Mouse (Mus musculus): ENCODE measurements around the gene Izumo4. TPM values are rescaled to one million over a fixed set of nuclear protein-coding genes. Genes with fewer than 3 reads are reported as not detected.
A peak's percentile ranks its signal among the peaks of the same experiment; 100 is the strongest.

Izumo4 gene
- polyA plus RNA-seq, 1 experiment from 2014 or later, result 28.8 TPM

GRCm38 (mm10) chr10:80744262-80744661, 42.3 kb downstream of the Izumo4 start:
- no peak for TF ChIP-seq CTCF (IDR thresholded peaks at IDR 0.05)
- TF ChIP-seq EP300 (IDR thresholded peaks at IDR 0.05), result no peak
- H3K9ac ChIP-seq (replicated peaks; ENCODE audit: low read depth), result no peak overlapping the region
- H3K4me1 ChIP-seq (ENCODE audit: insufficient read depth, low read depth, low read length), result peaks cover 18% of the 10 kb centered on the region; the same call in 1 of the 2 replicates
- no peaks in the 10 kb centered on the region for H3K36me3 ChIP-seq (ENCODE audit: insufficient read depth, low read length)
- no peak overlapping the region for H3K4me2 ChIP-seq (replicated peaks; ENCODE audit: low read depth, low read length)
- no peak overlapping the region for H3K4me3 ChIP-seq (ENCODE audit: low read depth, low read length)
- no peaks in the 10 kb centered on the region for H3K9me3 ChIP-seq (ENCODE audit: low read length)
- DNase-seq (ENCODE audit: low spot score) (peak; percentile 90), ATAC-seq (peak; percentile 36)
- H3K27ac ChIP-seq (ENCODE audit: low read length), result no peak overlapping the region
- no peaks in the 10 kb centered on the region for H3K27me3 ChIP-seq (replicated peaks; ENCODE audit: insufficient read depth, low read length)
- 30% methylated on average over 5 of the region's 5 CpGs for WGBS

- ATAC-seq, result no peak
These were observed 45.4 kb downstream of the Izumo4 start for GRCm38 (mm10) chr10:80747410-80747809.

DNA sequence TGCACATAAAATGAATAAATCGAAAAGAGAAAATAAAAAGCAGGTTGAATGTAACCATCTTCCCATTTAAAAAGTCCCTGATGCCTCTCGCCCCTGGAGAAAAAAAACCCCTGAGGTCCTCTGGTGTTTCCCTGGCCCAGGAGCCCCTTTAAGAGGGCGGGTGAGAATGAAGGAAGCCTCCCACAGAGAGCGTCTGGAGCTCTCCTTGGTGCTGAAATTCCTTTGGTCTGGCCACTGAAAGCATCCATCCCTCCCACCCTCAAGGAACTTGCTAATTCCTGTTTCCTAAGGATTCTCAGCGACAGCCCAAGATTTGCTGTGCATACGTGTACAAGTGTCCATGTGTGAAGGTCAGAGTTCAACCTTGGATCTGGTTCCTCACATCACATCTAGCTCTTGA, 46.6 kb downstream of the Izumo4 start:
- TF ChIP-seq EP300 (IDR thresholded peaks at IDR 0.05) (no peak), CTCF (IDR thresholded peaks at IDR 0.05) (no peak)
- DNase-seq (ENCODE audit: low spot score) (peak; percentile 88), ATAC-seq (no peak)

More at GRCm38 (mm10) chr10:80747410-80747809, 45.4 kb downstream of the Izumo4 start:
- H3K4me2 ChIP-seq (replicated peaks; ENCODE audit: low read depth, low read length), result no peak overlapping the region
- TF ChIP-seq CTCF (IDR thresholded peaks at IDR 0.05) (peak; percentile 97), EP300 (IDR thresholded peaks at IDR 0.05) (no peak)
- H3K9me3 ChIP-seq (ENCODE audit: low read length), result no peaks in the 10 kb centered on the region
- H3K27me3 ChIP-seq (replicated peaks; ENCODE audit: insufficient read depth, low read length), result no peaks in the 10 kb centered on the region
- H3K9ac ChIP-seq (replicated peaks; ENCODE audit: low read depth), result no peak overlapping the region
- H3K4me3 ChIP-seq (ENCODE audit: low read depth, low read length), result no peak overlapping the region
- H3K27ac ChIP-seq (ENCODE audit: low read length), result no peak overlapping the region
- WGBS, result 9% methylated on average over 3 of the region's 3 CpGs
- H3K4me1 ChIP-seq (ENCODE audit: insufficient read depth, low read depth, low read length), result peaks cover 11% of the 10 kb centered on the region; the same call in 1 of the 2 replicates
- no peaks in the 10 kb centered on the region for H3K36me3 ChIP-seq (ENCODE audit: insufficient read depth, low read length)
- DNase-seq (ENCODE audit: low spot score), result peak; percentile 91

GRCm38 (mm10) chr10:80751188-80751832, 49.3 kb downstream of the Izumo4 start:
- H3K4me3 ChIP-seq (ENCODE audit: low read depth, low read length), result peak overlapping the region; percentile 14
- no peaks in the 10 kb centered on the region for H3K36me3 ChIP-seq (ENCODE audit: insufficient read depth, low read length)
- peak overlapping the region; percentile 88 for H3K27ac ChIP-seq (ENCODE audit: low read length)
- DNase-seq (ENCODE audit: low spot score) (peak; percentile 98), ATAC-seq (peak; percentile 81)
- no peaks in the 10 kb centered on the region for H3K9me3 ChIP-seq (ENCODE audit: low read length)
- 2% methylated on average over 16 of the region's 16 CpGs for WGBS
- H3K9ac ChIP-seq (replicated peaks; ENCODE audit: low read depth), result no peak overlapping the region; the same call in 1 of the 2 replicates
- no peaks in the 10 kb centered on the region for H3K27me3 ChIP-seq (replicated peaks; ENCODE audit: insufficient read depth, low read length)
- H3K4me1 ChIP-seq (ENCODE audit: insufficient read depth, low read depth, low read length), result peaks cover 16% of the 10 kb centered on the region
- H3K4me2 ChIP-seq (replicated peaks; ENCODE audit: low read depth, low read length), result peak overlapping the region; percentile 53
- TF ChIP-seq EP300 (IDR thresholded peaks at IDR 0.05) (peak; percentile 96), CTCF (IDR thresholded peaks at IDR 0.05) (peak; percentile 67)

More for the DNA sequence above, 46.6 kb downstream of the Izumo4 start:
- Histone ChIP-seq H3K9me3 (ENCODE audit: low read length) (no peaks in the 10 kb centered on the region), H3K4me3 (ENCODE audit: low read depth, low read length) (no peak overlapping the region), H3K27ac (ENCODE audit: low read length) (no peak overlapping the region), H3K9ac (replicated peaks; ENCODE audit: low read depth) (no peak overlapping the region), H3K4me1 (ENCODE audit: insufficient read depth, low read depth, low read length) (peaks cover 10% of the 10 kb centered on the region; the same call in 1 of the 2 replicates), H3K4me2 (replicated peaks; ENCODE audit: low read depth, low read length) (no peak overlapping the region), H3K36me3 (ENCODE audit: insufficient read depth, low read length) (no peaks in the 10 kb centered on the region), H3K27me3 (replicated peaks; ENCODE audit: insufficient read depth, low read length) (no peaks in the 10 kb centered on the region)
- 7% methylated on average over 6 of the region's 6 CpGs for WGBS

GRCm38 (mm10) chr10:80752079-80752625, 50.2 kb downstream of the Izumo4 start:
- Histone ChIP-seq H3K4me1 (ENCODE audit: insufficient read depth, low read depth, low read length) (peaks cover 24% of the 10 kb centered on the region), H3K9ac (replicated peaks; ENCODE audit: low read depth) (no peak overlapping the region; the same call in 1 of the 2 replicates), H3K4me2 (replicated peaks; ENCODE audit: low read depth, low read length) (peak overlapping the region; percentile 53), H3K27ac (ENCODE audit: low read length) (peak overlapping the region; percentile 88), H3K9me3 (ENCODE audit: low read length) (no peaks in the 10 kb centered on the region), H3K36me3 (ENCODE audit: insufficient read depth, low read length) (no peaks in the 10 kb centered on the region), H3K27me3 (replicated peaks; ENCODE audit: insufficient read depth, low read length) (no peaks in the 10 kb centered on the region), H3K4me3 (ENCODE audit: low read depth, low read length) (peak overlapping the region; percentile 14)
- 1% methylated on average over 6 of the region's 6 CpGs for WGBS
- peak; percentile 91 for DNase-seq (ENCODE audit: low spot score)
- ATAC-seq, result peak; percentile 64
- no peak for TF ChIP-seq EP300 (IDR thresholded peaks at IDR 0.05)
- no peak for TF ChIP-seq CTCF (IDR thresholded peaks at IDR 0.05)

DNA sequence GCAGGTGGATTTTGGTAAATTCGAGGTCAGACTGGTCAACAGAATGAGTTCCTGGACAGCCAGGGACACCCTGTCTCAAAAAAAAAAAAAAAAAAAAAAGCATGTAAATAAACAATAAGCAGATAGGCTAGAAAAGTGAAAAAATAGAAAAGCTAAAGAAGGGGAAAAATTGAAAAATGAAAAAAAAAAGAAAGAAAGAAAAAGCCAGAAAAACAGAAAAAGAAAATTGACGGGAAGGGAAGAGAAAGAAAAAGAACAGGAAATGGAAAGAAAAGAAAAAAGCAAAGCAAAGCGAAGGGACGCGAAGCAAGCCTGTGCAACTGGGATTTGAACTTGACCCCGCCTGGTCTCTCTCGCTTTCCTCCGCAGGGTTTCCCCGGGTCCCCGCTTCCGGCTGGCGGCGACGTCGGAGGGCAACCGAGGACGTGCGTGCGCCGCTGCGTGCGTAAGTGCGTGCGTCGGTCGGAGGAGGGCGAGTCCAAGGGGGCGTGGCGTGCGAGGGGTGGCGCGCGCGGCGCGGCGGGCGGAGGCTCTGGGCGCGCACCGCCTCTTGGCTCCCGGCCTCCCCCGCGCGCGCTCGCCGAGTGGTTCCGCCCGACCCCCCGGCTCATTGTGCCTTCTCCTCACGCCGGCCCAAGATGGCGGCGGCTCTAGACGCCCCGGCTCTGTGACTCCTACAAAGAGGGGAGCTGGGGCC, 52.8 kb downstream of the Izumo4 start, which contains the start of gene Dot1l:
Gene Dot1l, plus strand, starts transcription at position 613 of the 697 bp plus-strand sequence.
- H3K4me2 ChIP-seq (replicated peaks; ENCODE audit: low read depth, low read length), result peak within 1 kb of the TSS; percentile 91
- WGBS, result 6% methylated on average over 47 of the region's 57 CpGs
- H3K4me3 ChIP-seq (ENCODE audit: low read depth, low read length), result peak within 1 kb of the TSS; percentile 97
- peak within 1 kb of the TSS; percentile 79 for H3K27ac ChIP-seq (ENCODE audit: low read length)
- TF ChIP-seq EP300 (IDR thresholded peaks at IDR 0.05) (0 out of 2 replicates have a peak, but pooled peaks have one; percentile 29), CTCF (IDR thresholded peaks at IDR 0.05) (no peak)
- no peaks in the 10 kb centered on the region for H3K36me3 ChIP-seq (ENCODE audit: insufficient read depth, low read length)
- no peaks in the 10 kb centered on the region for H3K9me3 ChIP-seq (ENCODE audit: low read length)
- DNase-seq (ENCODE audit: low spot score) (peak; percentile 98), ATAC-seq (peak; percentile 87)
- H3K27me3 ChIP-seq (replicated peaks; ENCODE audit: insufficient read depth, low read length), result no peaks in the 10 kb centered on the region
- H3K4me1 ChIP-seq (ENCODE audit: insufficient read depth, low read depth, low read length), result peaks cover 24% of the 10 kb centered on the region
- peak within 1 kb of the TSS; percentile 81 for H3K9ac ChIP-seq (replicated peaks; ENCODE audit: low read depth)

Other genes starting within 250 kb of the Izumo4 start
- not detected in 2 replicates for gene Onecut3, start 207.3 kb upstream of the Izumo4 start, polyA plus RNA-seq (2015; fragmentation: Nextera tagmentation; extraction: Ambion mirVana)
- 0.04 and 0.10 TPM in 2 replicates for gene Atp8b3, start 163.1 kb upstream of the Izumo4 start, polyA plus RNA-seq (2015; fragmentation: Nextera tagmentation; extraction: Ambion mirVana)
- gene Rexo1, start 140.6 kb upstream of the Izumo4 start, polyA plus RNA-seq (2015; fragmentation: Nextera tagmentation; extraction: Ambion mirVana), result 12.9 TPM in 2 replicates
- 7.1 and 7.2 TPM in 2 replicates for gene Klf16, start 124.9 kb upstream of the Izumo4 start, polyA plus RNA-seq (2015; fragmentation: Nextera tagmentation; extraction: Ambion mirVana)
- gene Abhd17a, start 111.8 kb upstream of the Izumo4 start, polyA plus RNA-seq (2015; fragmentation: Nextera tagmentation; extraction: Ambion mirVana), result 105 and 106 TPM in 2 replicates
- gene Scamp4, start 99.3 kb upstream of the Izumo4 start, polyA plus RNA-seq (2015; fragmentation: Nextera tagmentation; extraction: Ambion mirVana), result 56.9 and 59.3 TPM in 2 replicates
- gene Adat3, start 99.3 kb upstream of the Izumo4 start, polyA plus RNA-seq (2015; fragmentation: Nextera tagmentation; extraction: Ambion mirVana), result 3.5 and 4.8 TPM in 2 replicates
- gene Gm49322, start 96.2 kb upstream of the Izumo4 start, polyA plus RNA-seq (2015; fragmentation: Nextera tagmentation; extraction: Ambion mirVana), result 0.98 and 1.1 TPM in 2 replicates
- 97.7 and 111 TPM in 2 replicates for gene Csnk1g2, start 79.3 kb upstream of the Izumo4 start, polyA plus RNA-seq (2015; fragmentation: Nextera tagmentation; extraction: Ambion mirVana)
- 41.7 and 42.9 TPM in 2 replicates for gene Btbd2, start 45.1 kb upstream of the Izumo4 start, polyA plus RNA-seq (2015; fragmentation: Nextera tagmentation; extraction: Ambion mirVana)
- gene Mknk2, start 24.1 kb upstream of the Izumo4 start, polyA plus RNA-seq (2015; fragmentation: Nextera tagmentation; extraction: Ambion mirVana), result 92.2 and 103 TPM in 2 replicates
- gene Mob3a, start 207 bp upstream of the Izumo4 start, polyA plus RNA-seq (2015; fragmentation: Nextera tagmentation; extraction: Ambion mirVana), result 32.6 and 37.0 TPM in 2 replicates
- gene Ap3d1, start 40.1 kb downstream of the Izumo4 start, polyA plus RNA-seq (2015; fragmentation: Nextera tagmentation; extraction: Ambion mirVana), result 49.3 and 58.2 TPM in 2 replicates
- 7.4 and 9.6 TPM in 2 replicates for gene Dot1l, start 53.0 kb downstream of the Izumo4 start, polyA plus RNA-seq (2015; fragmentation: Nextera tagmentation; extraction: Ambion mirVana)
- 27.0 and 29.4 TPM in 2 replicates for gene Sf3a2, start 96.0 kb downstream of the Izumo4 start, polyA plus RNA-seq (2015; fragmentation: Nextera tagmentation; extraction: Ambion mirVana)
- 59.9 and 69.1 TPM in 2 replicates for gene Plekhj1, start 96.4 kb downstream of the Izumo4 start, polyA plus RNA-seq (2015; fragmentation: Nextera tagmentation; extraction: Ambion mirVana)
- gene Amh, start 103.1 kb downstream of the Izumo4 start, polyA plus RNA-seq (2015; fragmentation: Nextera tagmentation; extraction: Ambion mirVana), result 0.07 TPM in 1 of 2 replicates, not detected in the other
- 0.25 TPM in 1 of 2 replicates, not detected in the other for gene Jsrp1, start 111.3 kb downstream of the Izumo4 start, polyA plus RNA-seq (2015; fragmentation: Nextera tagmentation; extraction: Ambion mirVana)
- gene Oaz1, start 124.5 kb downstream of the Izumo4 start, polyA plus RNA-seq (2015; fragmentation: Nextera tagmentation; extraction: Ambion mirVana), result 1,344 and 1,416 TPM in 2 replicates
- gene Lingo3, start 141.9 kb downstream of the Izumo4 start, polyA plus RNA-seq (2015; fragmentation: Nextera tagmentation; extraction: Ambion mirVana), result not detected in 2 replicates
- gene Lsm7, start 153.0 kb downstream of the Izumo4 start, polyA plus RNA-seq (2015; fragmentation: Nextera tagmentation; extraction: Ambion mirVana), result 129 and 138 TPM in 2 replicates
- gene Sppl2b, start 153.1 kb downstream of the Izumo4 start, polyA plus RNA-seq (2015; fragmentation: Nextera tagmentation; extraction: Ambion mirVana), result 26.5 and 26.8 TPM in 2 replicates
- gene Tmprss9, start 169.7 kb downstream of the Izumo4 start, polyA plus RNA-seq (2015; fragmentation: Nextera tagmentation; extraction: Ambion mirVana), result 0.04 TPM in 1 of 2 replicates, not detected in the other
- 211 and 233 TPM in 2 replicates for gene Timm13, start 198.8 kb downstream of the Izumo4 start, polyA plus RNA-seq (2015; fragmentation: Nextera tagmentation; extraction: Ambion mirVana)
- gene Lmnb2, start 216.1 kb downstream of the Izumo4 start, polyA plus RNA-seq (2015; fragmentation: Nextera tagmentation; extraction: Ambion mirVana), result 6.9 and 7.3 TPM in 2 replicates
- gene Gadd45b, start 227.9 kb downstream of the Izumo4 start, polyA plus RNA-seq (2015; fragmentation: Nextera tagmentation; extraction: Ambion mirVana), result 131 and 145 TPM in 2 replicates

All from lung, postnatal 0 days (tissue).